Mouse (Mus musculus): ENCODE measurements at regions not wholly inside any gene's neighbourhood (a gene's known extent, or its start where the extent isn't known, plus 50 kb on each side); places are given as distances from the start of the nearest gene placed in this dataset.

GRCm38 (mm10) chr7:136267716-136268489 lies 551.7 kb upstream of the Mki67 start:
- DNase-seq (ENCODE audit: low spot score): no peak

DNA sequence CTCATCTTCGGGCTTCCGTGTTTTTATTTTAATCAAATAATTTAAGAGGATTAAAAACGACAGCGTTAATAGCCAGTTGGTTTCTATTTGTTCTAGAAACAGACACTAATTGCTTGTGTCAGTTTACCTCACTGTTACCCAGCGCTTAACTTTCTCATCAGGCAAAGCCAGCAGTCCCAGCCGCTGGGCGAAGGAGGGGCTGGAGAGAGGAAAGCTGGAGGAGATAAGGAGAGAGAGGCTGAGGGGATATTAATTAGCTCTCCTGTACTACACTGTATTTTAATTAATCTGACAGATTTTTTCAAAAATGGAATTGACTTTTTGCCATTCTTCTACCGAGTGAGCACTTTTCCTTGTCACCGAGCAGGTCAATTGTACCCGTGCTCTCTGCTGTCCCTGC lies 559.5 kb upstream of the Mki67 start:
- no peak for DNase-seq (ENCODE audit: low spot score)

DNA sequence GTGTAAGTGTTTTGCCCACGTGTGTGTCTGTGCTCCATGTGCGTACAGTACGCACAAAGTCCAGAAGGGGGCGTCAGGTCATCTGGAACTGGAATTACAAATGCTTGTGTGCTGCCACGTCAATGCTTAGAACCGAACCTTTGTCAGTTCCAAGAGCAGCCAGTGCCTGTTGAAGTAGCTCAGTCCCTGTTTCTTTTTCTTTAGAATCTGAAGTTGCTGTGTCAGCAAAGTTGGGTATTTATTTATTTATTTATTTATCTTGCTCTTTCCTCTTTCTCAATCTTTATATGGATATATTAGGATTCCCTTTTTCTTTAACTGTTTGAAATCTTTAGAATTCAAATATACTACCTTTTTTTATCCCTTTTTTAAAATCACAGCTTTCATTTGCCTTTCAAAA lies 567.6 kb upstream of the Mki67 start:
- DNase-seq (ENCODE audit: low spot score): no peak

GRCm38 (mm10) chr7:136285606-136286005 lies 569.4 kb upstream of the Mki67 start:
- DNase-seq (ENCODE audit: low spot score): no peak

- no peak for DNase-seq (ENCODE audit: low spot score)
Observed at GRCm38 (mm10) chr7:136293536-136294145, 577.5 kb upstream of the Mki67 start.

GRCm38 (mm10) chr7:136294445-136294844 lies 578.3 kb upstream of the Mki67 start:
- no peak for DNase-seq (ENCODE audit: low spot score)

GRCm38 (mm10) chr7:136297901-136298513 lies 581.8 kb upstream of the Mki67 start:
- DNase-seq (ENCODE audit: low spot score): no peak

- DNase-seq (ENCODE audit: low spot score): no peak
Observed at GRCm38 (mm10) chr7:136306137-136306536, 588.3 kb upstream of the Mgmt start.

GRCm38 (mm10) chr7:136308765-136309164 lies 585.6 kb upstream of the Mgmt start:
- DNase-seq (ENCODE audit: low spot score): no peak

GRCm38 (mm10) chr7:136327281-136327680 lies 567.1 kb upstream of the Mgmt start:
- DNase-seq (ENCODE audit: low spot score): no peak

DNA sequence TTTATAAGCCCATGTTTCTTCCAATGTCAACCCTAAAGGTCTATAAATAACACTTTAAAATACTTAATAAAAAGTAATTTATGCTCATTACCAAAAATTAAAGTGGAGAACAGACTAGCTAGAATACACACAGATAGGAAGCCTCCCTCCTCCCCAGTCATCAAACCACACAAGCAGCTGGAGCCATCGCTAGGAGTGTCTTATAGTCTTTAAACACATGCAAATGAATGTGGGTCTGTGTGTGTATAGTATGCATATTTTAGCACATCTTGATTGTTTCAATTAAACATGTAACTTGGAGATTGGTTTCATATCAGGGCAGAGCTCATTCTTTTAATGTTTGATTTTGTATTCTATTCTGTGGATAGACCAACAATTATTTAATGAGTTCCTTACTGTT lies 564.0 kb upstream of the Mgmt start:
- no peak for DNase-seq (ENCODE audit: low spot score)

DNA sequence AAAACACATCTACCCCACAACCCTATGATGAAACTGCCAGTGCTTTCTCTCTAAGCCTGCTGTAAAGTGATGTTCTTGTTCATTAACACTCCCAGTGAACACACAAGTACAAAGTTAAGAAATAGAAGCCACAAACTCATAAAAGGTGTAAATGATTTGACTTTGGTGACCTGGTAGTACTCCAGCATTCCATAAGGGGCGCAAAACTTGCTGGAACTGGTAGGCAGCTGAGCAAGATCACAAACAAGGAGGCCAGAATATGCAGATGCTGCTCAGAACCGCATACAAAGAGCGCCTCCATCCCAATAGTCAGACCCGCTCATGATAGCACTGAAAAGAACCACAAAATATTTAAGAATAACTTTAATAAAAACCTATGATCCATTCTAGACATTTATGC lies 561.6 kb upstream of the Mgmt start:
- DNase-seq (ENCODE audit: low spot score): no peak

DNA sequence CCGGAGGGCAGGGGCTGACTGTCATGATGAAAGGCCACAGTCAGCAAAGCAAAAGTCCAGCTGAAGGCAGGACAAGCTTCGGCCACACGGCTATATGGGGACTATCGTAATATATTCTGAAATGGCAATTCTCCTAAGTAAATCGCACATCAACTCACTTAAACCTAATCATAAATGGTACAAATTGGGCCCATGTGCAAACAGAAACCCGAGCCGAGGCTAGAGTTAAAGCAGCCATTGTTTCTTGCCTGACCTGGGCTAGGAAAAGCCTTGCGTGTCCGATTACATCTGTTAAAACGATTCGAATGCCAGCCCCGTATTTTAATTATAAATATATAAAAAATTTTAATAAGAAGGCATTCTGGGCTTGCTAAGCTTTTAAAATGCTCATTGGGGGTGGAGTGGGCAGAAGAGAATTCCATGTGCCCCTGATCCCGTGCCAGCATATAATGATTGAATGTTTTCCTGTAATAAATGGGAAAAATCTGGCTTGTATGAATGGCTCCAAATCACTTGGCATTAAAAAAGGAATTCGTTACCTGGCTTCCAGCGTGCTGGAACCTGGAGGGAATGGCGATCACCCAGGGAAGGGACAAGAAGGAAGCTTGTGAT lies 552.7 kb upstream of the Mgmt start:
- no peak for DNase-seq (ENCODE audit: low spot score)

- no peak for DNase-seq (ENCODE audit: low spot score)
Observed at GRCm38 (mm10) chr7:136342211-136342799, 552.1 kb upstream of the Mgmt start.

- no peak for DNase-seq (ENCODE audit: low spot score)
Observed at GRCm38 (mm10) chr7:136342822-136343221, 551.6 kb upstream of the Mgmt start.

- DNase-seq (ENCODE audit: low spot score): no peak
Observed at GRCm38 (mm10) chr7:136343494-136343893, 550.9 kb upstream of the Mgmt start.

GRCm38 (mm10) chr7:136345051-136345450 lies 549.4 kb upstream of the Mgmt start:
- no peak for DNase-seq (ENCODE audit: low spot score)

- no peak for DNase-seq (ENCODE audit: low spot score)
Observed at GRCm38 (mm10) chr7:136346531-136346930, 547.9 kb upstream of the Mgmt start.

GRCm38 (mm10) chr7:136348309-136348708 lies 546.1 kb upstream of the Mgmt start:
- no peak for DNase-seq (ENCODE audit: low spot score)

DNA sequence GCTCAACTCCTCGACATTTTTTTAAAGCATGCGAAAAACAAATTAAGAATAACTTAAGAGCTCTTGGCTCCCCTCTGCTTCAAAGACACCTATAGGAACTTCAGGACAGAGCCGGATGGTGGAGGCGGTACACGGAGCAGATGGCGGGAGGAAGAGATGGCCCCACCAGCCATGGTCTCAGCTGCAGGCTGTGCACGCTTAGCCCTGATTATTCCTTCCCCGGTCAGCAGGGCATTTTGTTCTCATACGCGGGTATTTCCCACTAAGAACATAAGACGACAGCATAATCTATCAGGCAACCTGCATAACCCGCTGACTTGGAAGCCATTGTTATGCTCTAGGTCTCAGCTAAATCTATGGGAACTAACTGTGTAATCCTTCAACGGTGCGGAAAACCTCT lies 544.8 kb upstream of the Mgmt start:
- no peak for DNase-seq (ENCODE audit: low spot score)

GRCm38 (mm10) chr7:136357011-136357410 lies 537.4 kb upstream of the Mgmt start:
- no peak for DNase-seq (ENCODE audit: low spot score)
